Mouse (Mus musculus): ENCODE measurements around the gene Pank3.

The Pank3 gene

DNA sequence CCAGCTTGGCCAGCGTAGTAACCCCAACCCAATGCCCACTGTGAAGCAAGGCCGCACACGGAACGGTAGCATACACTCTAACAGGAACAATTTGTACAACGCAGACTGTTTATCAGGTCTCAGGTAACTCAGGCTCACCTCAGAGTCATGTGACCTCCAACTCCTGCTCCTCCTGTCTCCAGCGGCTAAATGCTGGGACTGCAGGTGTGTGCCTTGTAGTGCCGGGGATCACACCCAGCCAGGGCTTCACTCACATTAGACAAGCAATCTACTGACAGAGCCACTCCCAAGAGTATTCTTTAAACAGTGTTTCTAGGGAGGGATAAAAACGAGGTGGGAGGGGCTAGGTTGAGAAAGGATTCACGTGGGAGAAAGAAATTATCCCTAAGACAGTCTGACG is 42.2 kb downstream of the Pank3 start:
- no peak for TF ChIP-seq GATA4 (IDR thresholded peaks at IDR 0.05; ENCODE audit: insufficient replicate concordance, low read length)

DNA sequence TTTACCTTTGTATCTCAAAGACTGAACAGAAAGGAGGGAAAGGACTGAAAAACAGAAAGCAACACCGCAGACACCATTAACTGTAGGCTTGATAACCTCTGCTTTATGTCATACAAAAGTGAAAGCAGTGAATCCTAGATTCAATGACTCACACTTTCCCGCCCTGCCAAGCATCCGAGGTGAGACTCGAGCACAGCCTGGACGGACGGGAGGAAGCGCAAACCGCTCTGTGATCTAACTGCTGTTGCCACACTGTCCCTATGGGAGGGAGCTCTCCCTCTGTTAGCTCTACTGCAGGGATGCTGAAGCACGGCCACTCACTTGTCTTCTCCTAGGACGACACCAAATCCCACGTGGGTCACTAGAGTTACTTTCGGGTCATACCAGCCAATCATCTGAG is 47.0 kb downstream of the Pank3 start:
- TF ChIP-seq GATA4 (IDR thresholded peaks at IDR 0.05; ENCODE audit: insufficient replicate concordance, low read length) = no peak

DNA sequence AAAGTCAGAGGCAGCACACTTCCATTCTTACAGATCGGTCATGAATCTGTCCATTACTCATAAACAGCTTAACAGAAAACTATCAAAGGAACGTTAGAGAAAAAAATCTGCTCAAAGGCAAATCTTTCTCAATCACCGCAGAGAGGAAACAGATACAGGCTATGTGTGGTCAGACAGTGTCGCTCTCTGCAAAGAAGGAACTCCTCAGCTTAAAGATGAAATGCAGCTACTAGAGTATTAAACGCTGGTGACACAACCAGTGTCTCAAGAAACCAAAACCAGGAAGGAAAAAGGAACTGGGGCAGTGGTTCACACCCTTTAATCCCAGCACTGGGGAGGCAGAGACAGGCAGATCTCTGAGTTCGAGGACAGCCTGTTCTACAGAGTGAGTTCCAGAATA is 58.4 kb downstream of the Pank3 start:
- TF ChIP-seq GATA4 (IDR thresholded peaks at IDR 0.05; ENCODE audit: insufficient replicate concordance, low read length) = no peak

DNA sequence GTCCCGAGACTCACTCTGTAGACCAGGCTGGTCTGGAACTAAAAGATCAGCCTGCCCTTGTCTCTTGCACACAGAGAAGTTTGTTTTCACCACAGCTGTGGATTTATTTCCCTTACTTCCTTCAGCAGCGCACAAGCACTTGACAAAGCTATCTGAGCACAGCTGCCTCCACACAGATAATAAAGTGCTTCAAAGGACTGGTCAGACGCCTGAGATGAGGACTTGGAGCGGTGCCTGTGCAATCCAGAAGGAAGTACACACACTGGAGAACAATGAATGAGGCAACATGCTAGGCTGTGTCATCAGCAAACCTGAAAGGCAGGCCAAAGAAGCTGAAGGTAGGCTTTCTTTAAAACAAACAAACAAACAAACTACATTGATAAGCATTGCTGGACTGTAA is 62.9 kb downstream of the Pank3 start:
- no peak for TF ChIP-seq GATA4 (IDR thresholded peaks at IDR 0.05; ENCODE audit: insufficient replicate concordance, low read length)

DNA sequence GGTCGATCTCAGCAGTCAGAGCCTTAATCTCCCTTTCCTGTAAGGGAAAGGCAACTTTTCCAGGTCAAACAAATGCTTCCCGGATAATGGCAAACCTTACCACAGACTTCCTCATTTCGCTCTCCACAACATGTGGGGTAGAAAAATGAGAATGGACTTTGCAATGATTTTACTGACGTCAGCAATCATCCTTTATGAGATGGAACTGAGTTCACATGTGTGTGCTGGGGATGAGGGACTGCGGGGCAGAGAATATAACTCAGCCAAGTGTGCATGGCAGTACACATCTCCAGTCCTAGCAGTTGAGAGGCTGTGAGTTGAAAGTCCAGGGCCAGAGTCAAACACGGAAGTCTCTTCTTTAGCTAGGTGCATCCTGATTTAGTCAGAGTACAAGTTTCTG is 64.0 kb downstream of the Pank3 start:
- TF ChIP-seq GATA4 (IDR thresholded peaks at IDR 0.05; ENCODE audit: insufficient replicate concordance, low read length) = no peak

DNA sequence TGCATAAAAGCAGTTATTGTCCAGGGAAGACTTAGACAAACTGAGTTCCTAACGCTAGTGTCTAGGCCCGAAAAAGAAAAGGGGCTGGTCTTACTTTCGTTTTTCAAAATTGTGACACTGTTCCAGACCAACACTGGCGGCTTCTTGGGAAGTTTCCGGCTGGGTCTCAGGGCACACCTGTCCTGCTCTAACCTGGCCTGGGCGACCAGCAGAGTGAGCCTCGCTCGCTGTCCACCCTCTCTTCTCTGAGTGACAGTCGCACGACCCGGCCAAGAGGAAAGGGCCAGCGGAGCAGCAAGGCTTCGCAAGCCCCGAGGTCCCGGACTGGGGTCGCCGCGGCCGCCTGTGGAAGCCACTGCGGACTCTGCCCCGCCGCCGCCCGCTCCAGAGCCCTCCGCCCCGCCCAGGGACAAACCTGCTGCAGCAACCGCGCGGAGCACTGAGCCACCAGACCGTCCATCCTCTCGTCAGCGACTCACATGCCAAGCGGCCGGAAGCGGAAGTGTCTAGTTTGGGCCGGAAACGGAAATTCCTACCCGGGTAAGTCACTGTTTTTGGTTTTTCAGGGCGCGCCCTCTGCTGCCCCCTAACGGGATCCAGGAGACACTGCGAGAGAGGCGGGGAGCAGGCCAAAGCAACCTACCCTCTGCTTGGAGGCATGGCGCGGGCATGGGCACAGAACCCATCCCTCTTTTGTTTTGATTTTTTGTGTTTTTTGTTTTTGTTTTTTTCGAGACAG is 64.9 kb downstream of the Pank3 start, which contains the start of gene Rars:
TSS of gene Rars (minus strand) at position 485 of the 739 bp plus-strand sequence.
- TF ChIP-seq GATA4 (IDR thresholded peaks at IDR 0.05; ENCODE audit: insufficient replicate concordance, low read length) = no peak

DNA sequence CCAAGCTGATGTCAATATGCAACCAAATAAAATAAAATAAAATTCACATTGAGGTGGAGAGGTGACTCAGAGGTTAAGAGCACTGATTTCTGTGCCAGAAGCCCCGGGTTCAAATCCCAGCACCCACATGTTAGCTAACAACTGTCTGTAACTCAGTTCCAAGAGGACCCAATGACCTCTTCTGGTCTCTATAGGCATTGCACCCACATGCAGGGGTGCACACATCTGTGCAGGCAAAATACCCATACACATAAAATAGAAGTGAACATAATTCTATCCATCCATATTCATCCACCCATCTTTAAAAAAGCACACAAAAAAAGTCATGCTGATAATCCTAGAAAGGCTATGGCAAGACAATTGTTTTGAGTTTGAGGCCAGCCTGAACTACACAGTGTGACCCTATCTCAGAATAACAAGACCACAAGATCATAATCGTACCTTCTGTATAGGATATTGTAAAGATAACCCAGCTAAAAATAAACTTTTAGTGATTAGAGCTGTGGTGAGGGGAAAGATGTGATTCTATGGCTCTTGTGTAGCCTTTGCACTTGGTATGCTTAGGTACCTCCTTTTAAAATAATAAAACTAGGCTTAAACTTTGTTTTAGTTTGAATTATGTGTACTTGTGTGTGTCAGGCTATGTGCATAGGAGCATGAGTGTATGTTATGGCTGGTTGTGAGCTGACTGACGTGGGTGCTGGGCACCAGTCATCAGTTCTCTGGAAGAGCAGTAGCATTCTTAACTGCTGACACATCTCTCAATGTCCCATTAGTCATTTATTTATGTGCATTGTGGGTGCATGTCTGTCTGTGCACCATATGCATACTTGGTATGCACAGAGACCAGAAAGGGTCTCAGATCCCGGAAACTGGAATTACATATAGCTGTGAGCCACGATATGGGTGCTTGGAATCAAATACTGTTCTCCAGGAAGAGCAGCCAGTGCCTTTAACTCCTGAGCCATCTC is 68.2 kb downstream of the Pank3 start:
- no peak for TF ChIP-seq GATA4 (IDR thresholded peaks at IDR 0.05; ENCODE audit: insufficient replicate concordance, low read length)

DNA sequence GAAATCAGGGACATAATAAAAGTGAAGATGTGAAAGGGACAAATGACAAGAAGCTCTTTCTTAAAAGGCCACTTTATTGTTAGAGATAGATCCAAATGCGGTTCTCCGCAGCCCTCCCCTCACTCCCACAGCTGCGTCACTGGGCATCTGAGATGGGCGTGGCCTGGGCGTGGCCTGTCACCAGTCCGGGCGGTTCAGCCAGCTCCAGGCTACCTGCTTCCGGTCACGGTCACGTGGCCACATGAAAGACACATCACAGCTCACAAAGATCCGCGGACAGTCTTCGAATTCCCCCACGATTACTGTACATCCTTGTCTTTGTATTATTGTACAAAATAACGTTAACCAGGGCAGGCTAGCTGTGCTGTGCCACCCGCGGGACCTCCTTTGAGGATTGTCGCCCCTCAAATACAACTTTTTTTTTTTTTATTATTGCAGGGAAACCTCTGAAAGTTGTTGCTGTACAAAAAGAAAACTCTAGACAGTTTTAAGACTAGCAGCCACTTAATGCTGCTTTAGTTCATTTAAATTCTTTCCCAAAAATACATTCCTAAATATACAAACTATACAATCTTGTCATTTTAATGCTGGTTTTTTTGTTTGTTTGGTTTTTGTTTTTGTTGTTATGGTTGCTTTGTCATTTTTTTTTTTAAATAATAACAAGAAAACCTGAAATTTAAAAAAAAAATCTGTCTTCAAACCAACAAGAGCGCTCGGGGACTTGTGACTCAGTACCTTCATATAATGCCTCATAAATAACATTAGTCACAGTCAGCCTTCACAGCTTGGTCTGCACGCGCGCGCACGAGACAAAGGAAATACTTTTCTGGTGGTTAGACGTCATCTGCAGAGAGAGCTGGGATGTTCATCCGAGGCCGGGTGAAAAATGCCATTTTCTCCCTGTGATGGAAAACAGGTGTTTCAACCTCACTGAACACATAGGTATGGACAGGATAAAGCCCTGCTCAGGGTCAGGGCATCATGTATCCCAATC is 69.4 kb downstream of the Pank3 start:
- TF ChIP-seq GATA4 (IDR thresholded peaks at IDR 0.05; ENCODE audit: insufficient replicate concordance, low read length) = no peak

DNA sequence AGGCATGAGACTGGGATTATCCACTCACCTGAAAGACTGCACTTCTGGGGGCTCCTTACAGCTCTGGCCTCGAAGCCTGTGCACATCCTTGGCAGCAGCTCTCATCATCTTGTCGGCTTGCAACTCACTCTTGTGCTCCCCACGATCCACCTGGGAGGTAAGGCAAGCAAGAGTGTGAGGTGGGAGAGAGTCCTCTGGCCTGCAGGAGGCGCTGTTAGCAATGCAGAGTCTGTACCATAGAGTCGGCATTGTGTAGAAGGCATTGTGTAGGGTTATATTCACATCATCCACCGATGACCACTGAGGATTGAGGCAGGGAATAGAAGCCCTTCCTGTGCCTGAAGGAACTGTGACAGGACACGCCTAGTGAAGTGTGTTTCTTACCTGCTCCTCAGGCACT is 71.0 kb downstream of the Pank3 start:
- TF ChIP-seq GATA4 (IDR thresholded peaks at IDR 0.05; ENCODE audit: insufficient replicate concordance, low read length) = no peak

Measured in liver, adult (tissue).